14 mouse cellular contexts compared by ENCODE assay signal in the genomic region with DNA sequence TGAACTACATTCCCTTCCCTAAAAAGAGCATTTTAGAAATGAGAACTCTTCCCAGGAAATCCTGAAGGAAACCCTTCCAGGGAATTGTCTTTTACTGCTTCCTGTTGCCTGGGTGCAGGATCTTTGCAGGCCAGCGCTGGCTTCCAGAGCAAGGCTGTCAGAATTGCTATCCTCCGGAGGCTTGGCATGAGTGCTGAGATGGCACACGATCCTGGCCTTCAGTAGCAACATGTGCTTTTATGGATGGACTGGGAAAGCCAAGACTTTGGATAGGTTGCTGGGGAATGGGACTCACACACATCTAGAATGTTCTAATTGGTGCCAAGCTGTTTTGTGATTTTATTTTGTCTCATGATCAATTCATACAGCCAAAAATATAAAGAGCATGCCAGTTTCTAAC.
DNase-seq lines count a peak whose midpoint lies in the region; ATAC-seq and TF ChIP-seq lines count a peak whose summit lies in the region.
"Had no signal": no experiment of that assay in that cellular context is flagged by ENCODE, and none has a peak within 500 bp of the region (broad histone marks: within the 10 kb centered on the region; RNA-seq: fewer than 3 reads in every experiment).

No protein-coding gene starts in this region.

- no peaks in the 10 kb centered on the region for H3K27me3 ChIP-seq in hindbrain, postnatal 0 days (ENCODE audit: insufficient read depth, low read length)
- no peaks in the 10 kb centered on the region for H3K27me3 ChIP-seq in hindbrain, embryonic 11.5 days (ENCODE audit: control insufficient read depth, insufficient read depth, low read length)
- no peaks in the 10 kb centered on the region for H3K27me3 ChIP-seq in midbrain, postnatal 0 days (ENCODE audit: insufficient read depth, low read length)
- no peaks in the 10 kb centered on the region for H3K27me3 ChIP-seq in midbrain, embryonic 11.5 days (ENCODE audit: control insufficient read depth, insufficient read depth, low read length)
- H3K27me3 ChIP-seq: embryonic facial prominence, embryonic 15.5 days; forebrain, embryonic 12.5 days; intestine, embryonic 15.5 days; lung, embryonic 15.5 days; midbrain, embryonic 12.5 days; stomach, embryonic 15.5 days had no signal

- no peak overlapping the region for H3K4me3 ChIP-seq in hindbrain, postnatal 0 days (ENCODE audit: low read length)
- no peak overlapping the region for H3K4me3 ChIP-seq in hindbrain, embryonic 11.5 days (ENCODE audit: low read depth, low read length)
- no peak overlapping the region for H3K4me3 ChIP-seq in midbrain, postnatal 0 days (ENCODE audit: low read depth, low read length)
- no peak overlapping the region for H3K4me3 ChIP-seq in midbrain, embryonic 11.5 days (ENCODE audit: low read depth, low read length)
- H3K4me3 ChIP-seq: embryonic facial prominence, embryonic 15.5 days; forebrain, embryonic 12.5 days; intestine, embryonic 15.5 days; lung, embryonic 15.5 days; midbrain, embryonic 12.5 days; stomach, embryonic 15.5 days had no signal

- no peaks in the 10 kb centered on the region for H3K9me3 ChIP-seq in hindbrain, postnatal 0 days (ENCODE audit: low read length)
- no peaks in the 10 kb centered on the region for H3K9me3 ChIP-seq in hindbrain, embryonic 11.5 days (ENCODE audit: control insufficient read depth, low read length)
- H3K9me3 ChIP-seq in midbrain, postnatal 0 days (ENCODE audit: low read length): no peaks in the 10 kb centered on the region
- no peaks in the 10 kb centered on the region for H3K9me3 ChIP-seq in midbrain, embryonic 11.5 days (ENCODE audit: control insufficient read depth, low read length)
- H3K9me3 ChIP-seq: embryonic facial prominence, embryonic 15.5 days; forebrain, embryonic 12.5 days; intestine, embryonic 15.5 days; lung, embryonic 15.5 days; midbrain, embryonic 12.5 days; stomach, embryonic 15.5 days had no signal

- peak; percentile 74; the same call in 1 of the 2 replicates for ATAC-seq in hindbrain, postnatal 0 days
- no peak for ATAC-seq in hindbrain, embryonic 11.5 days (ENCODE audit: low FRiP score)
- no peak for ATAC-seq in midbrain, postnatal 0 days (ENCODE audit: low FRiP score)
- ATAC-seq in midbrain, embryonic 11.5 days (ENCODE audit: low FRiP score): no peak
- ATAC-seq: intestine, embryonic 15.5 days had no signal

- no peaks in the 10 kb centered on the region for H3K36me3 ChIP-seq in hindbrain, postnatal 0 days (ENCODE audit: insufficient read depth, low read length)
- H3K36me3 ChIP-seq in hindbrain, embryonic 11.5 days (ENCODE audit: control insufficient read depth, insufficient read depth, low read length): no peaks in the 10 kb centered on the region
- no peaks in the 10 kb centered on the region for H3K36me3 ChIP-seq in midbrain, postnatal 0 days (ENCODE audit: insufficient read depth, low read length)
- no peaks in the 10 kb centered on the region for H3K36me3 ChIP-seq in midbrain, embryonic 11.5 days (ENCODE audit: control insufficient read depth, insufficient read depth, low read length)
- H3K36me3 ChIP-seq: embryonic facial prominence, embryonic 15.5 days; forebrain, embryonic 12.5 days; intestine, embryonic 15.5 days; lung, embryonic 15.5 days; midbrain, embryonic 12.5 days; stomach, embryonic 15.5 days had no signal

- no peak for TF ChIP-seq CTCF in hindbrain, postnatal 0 days (IDR thresholded peaks at IDR 0.05; ENCODE audit: low read depth)
- no peak for TF ChIP-seq CTCF in midbrain, postnatal 0 days (IDR thresholded peaks at IDR 0.05)

- no peak overlapping the region for H3K4me2 ChIP-seq in hindbrain, postnatal 0 days (ENCODE audit: low read depth, low read length)
- H3K4me2 ChIP-seq in hindbrain, embryonic 11.5 days (replicated peaks; ENCODE audit: low read depth, low read length): no peak overlapping the region
- H3K4me2 ChIP-seq in midbrain, postnatal 0 days (ENCODE audit: low read depth, low read length, poor library complexity, severe bottlenecking): no peak overlapping the region
- no peak overlapping the region for H3K4me2 ChIP-seq in midbrain, embryonic 11.5 days
- H3K4me2 ChIP-seq: embryonic facial prominence, embryonic 15.5 days; forebrain, embryonic 12.5 days; intestine, embryonic 15.5 days; lung, embryonic 15.5 days; midbrain, embryonic 12.5 days; stomach, embryonic 15.5 days had no signal

- no peak overlapping the region for H3K27ac ChIP-seq in hindbrain, postnatal 0 days
- no peak overlapping the region for H3K27ac ChIP-seq in hindbrain, embryonic 11.5 days (ENCODE audit: low read depth, low read length)
- H3K27ac ChIP-seq in midbrain, postnatal 0 days (ENCODE audit: low read depth, low read length): no peak overlapping the region
- H3K27ac ChIP-seq in midbrain, embryonic 11.5 days (ENCODE audit: low read depth, low read length): no peak overlapping the region
- H3K27ac ChIP-seq: embryonic facial prominence, embryonic 15.5 days; forebrain, embryonic 12.5 days; intestine, embryonic 15.5 days; lung, embryonic 15.5 days; midbrain, embryonic 12.5 days; stomach, embryonic 15.5 days had no signal

- peak; percentile 51 for DNase-seq in hindbrain, postnatal 0 days (ENCODE audit: low spot score)
- DNase-seq in hindbrain, embryonic 11.5 days (ENCODE audit: low spot score): no peak
- DNase-seq in midbrain, postnatal 0 days (ENCODE audit: low spot score): peak; percentile 36
- no peak for DNase-seq in midbrain, embryonic 11.5 days (ENCODE audit: low spot score, missing footprints)
- peak; percentile 17 for DNase-seq in cerebellum, adult 8-10 months
- DNase-seq in heart, postnatal 36 days: peak; percentile 5 to 9
- DNase-seq in adrenal gland, adult 18-20 months (ENCODE audit: low spot score in 2 of 2): no peak
- DNase-seq: thymus, postnatal 25 days had no signal

- H3K4me1 ChIP-seq in hindbrain, postnatal 0 days (ENCODE audit: insufficient read depth, low read length): no peaks in the 10 kb centered on the region
- no peaks in the 10 kb centered on the region for H3K4me1 ChIP-seq in hindbrain, embryonic 11.5 days (replicated peaks; ENCODE audit: control insufficient read depth, insufficient read depth, low read length)
- H3K4me1 ChIP-seq in midbrain, postnatal 0 days (ENCODE audit: insufficient read depth, low read length): no peaks in the 10 kb centered on the region
- no peaks in the 10 kb centered on the region for H3K4me1 ChIP-seq in midbrain, embryonic 11.5 days (ENCODE audit: control insufficient read depth, insufficient read depth, low read length)
- H3K4me1 ChIP-seq: embryonic facial prominence, embryonic 15.5 days; forebrain, embryonic 12.5 days; intestine, embryonic 15.5 days; lung, embryonic 15.5 days; midbrain, embryonic 12.5 days; stomach, embryonic 15.5 days had no signal

- WGBS in hindbrain, postnatal 0 days: 65% methylated on average over 3 of the region's 3 CpGs
- 78% methylated on average over 3 of the region's 3 CpGs for WGBS in hindbrain, embryonic 11.5 days
- WGBS in midbrain, postnatal 0 days: 75% methylated on average over 3 of the region's 3 CpGs
- 83% methylated on average over 3 of the region's 3 CpGs for WGBS in midbrain, embryonic 11.5 days

- intact Hi-C loops in heart, postnatal 36 days (cut with DNase I): loop anchor here (5.0 to 10.0 kb wide), 3 partner anchors 86 to 308 kb away; a partner anchor contains a TSS

- H3K9ac ChIP-seq in hindbrain, postnatal 0 days (replicated peaks; ENCODE audit: low read length): no peak overlapping the region
- H3K9ac ChIP-seq in hindbrain, embryonic 11.5 days (ENCODE audit: low read depth, low read length): no peak overlapping the region
- no peak overlapping the region for H3K9ac ChIP-seq in midbrain, postnatal 0 days (replicated peaks; ENCODE audit: low read length, poor library complexity, severe bottlenecking)
- no peak overlapping the region for H3K9ac ChIP-seq in midbrain, embryonic 11.5 days (ENCODE audit: low read length)
- H3K9ac ChIP-seq: embryonic facial prominence, embryonic 15.5 days; forebrain, embryonic 12.5 days; intestine, embryonic 15.5 days; lung, embryonic 15.5 days; midbrain, embryonic 12.5 days; stomach, embryonic 15.5 days had no signal

Comparison
In these comparisons a context has a peak if more than half of its experiments do, and no peak if none do; other contexts are left out.
1. DNase-seq: peak in hindbrain, postnatal 0 days (single experiment), midbrain, postnatal 0 days (single experiment), cerebellum, adult 8-10 months (single experiment) and heart, postnatal 36 days (2 of 2); none in hindbrain, embryonic 11.5 days (single experiment), midbrain, embryonic 11.5 days (single experiment) and adrenal gland, adult 18-20 months (0 of 2).